Mouse (Mus musculus) Patski (cell line): Measurements from ENCODE around the gene Ncoa1. TPM values are rescaled to one million over a fixed set of nuclear protein-coding genes. Genes with fewer than 3 reads are reported as not detected.
A peak's percentile ranks its signal among the peaks of the same experiment; 100 is the strongest.

Experiments
- ATAC-seq: fragments of 100-300 bp; one replicate; pipeline ENCODE4 v1.8.0; 2021
- CTCF ChIA-PET: fragments of 350-600 bp; sonication (Branson Sonifier 250); formaldehyde crosslinking; loops from one replicate; lab custom pipeline; 2022; ENCODE audit warnings: inconsistent platforms; lab: Charles Lee
- POLR2A ChIA-PET: fragments of 350-600 bp; sonication (Branson Sonifier 250); formaldehyde crosslinking; loops from one replicate; lab custom pipeline; 2022; ENCODE audit warnings: antibody characterized with exemption, inconsistent platforms; lab: Charles Lee
- DNase-seq: peaks from one replicate; pipeline ENCODE4 v3.0.0-alpha.2; 2011; ENCODE audit warnings: low read depth, low spot score
- H3K27me3 ChIP-seq: fragments of 371-371 bp; one replicate; pipeline ENCODE4 v1.5.1; 2021
- CTCF ChIP-seq: fragments of 100-300 bp; IDR thresholded peaks from one replicate; pipeline ENCODE4 v1.5.1; 2021
- in situ Hi-C: fragments of 300-500 bp; cut with MboI; formaldehyde crosslinking; loops from 3 replicates; pipeline ENCODE4 v1.11.1; 2018; ENCODE audit warnings: low pct_unique_long_range_greater_than_20kb, mixed read lengths
- polyA plus RNA-seq: library from polyadenylated mRNA; unstranded; gene quantifications from one replicate; pipeline ENCODE4 v1.2.3, GENCODE M21; 2021

Ncoa1 gene
- polyA plus RNA-seq, 1 experiment from 2014 or later = 21.9 TPM

- no peaks in the 10 kb centered on the region for H3K27me3 ChIP-seq
- in situ Hi-C loops = no loop called here
- ATAC-seq (no peak), DNase-seq (no peak)
- no peak for TF ChIP-seq CTCF
- POLR2A ChIA-PET = no interaction called here
- CTCF ChIA-PET = no interaction called here
These were observed 246.8 kb downstream of the Ncoa1 start for GRCm38 (mm10) chr12:4230156-4230555.

GRCm38 (mm10) chr12:4212908-4213307 is 264.1 kb downstream of the Ncoa1 start:
- H3K27me3 ChIP-seq = no peaks in the 10 kb centered on the region
- no peak for ATAC-seq
- in situ Hi-C loops = no loop called here
- POLR2A ChIA-PET = interaction anchor here (0.6 kb wide), 1 partner anchor 814 kb away, joined by 3 read pairs; no protein-coding TSS in a partner anchor
- no peak for DNase-seq
- no peak for TF ChIP-seq CTCF
- CTCF ChIA-PET = interaction anchor here (0.8 kb wide), 1 partner anchor 106 kb away, joined by 3 read pairs; no protein-coding TSS in a partner anchor

- no peak for DNase-seq
- TF ChIP-seq CTCF = no peak
- no peak for ATAC-seq
- H3K27me3 ChIP-seq = no peaks in the 10 kb centered on the region
- CTCF ChIA-PET = interaction anchor here (1.2 to 1.4 kb wide), 2 partner anchors 13 to 104 kb away, joined by 3 to 4 read pairs; no protein-coding TSS in a partner anchor
- POLR2A ChIA-PET = no interaction called here
- in situ Hi-C loops = no loop called here
These were observed 265.8 kb downstream of the Ncoa1 start for GRCm38 (mm10) chr12:4211174-4211573.

- H3K27me3 ChIP-seq = no peaks in the 10 kb centered on the region
- no peak for ATAC-seq
- TF ChIP-seq CTCF = no peak
- CTCF ChIA-PET = interaction anchor here (0.7 to 4.8 kb wide), 7 partner anchors 9 to 116 kb away, joined by 3 to 31 read pairs (median 5); no protein-coding TSS in a partner anchor
- no peak for DNase-seq
- POLR2A ChIA-PET = no interaction called here
- in situ Hi-C loops = loop anchor here (5.0 kb wide), 1 partner anchor 102 kb away; no protein-coding TSS in a partner anchor
These were observed 267.8 kb downstream of the Ncoa1 start for GRCm38 (mm10) chr12:4209196-4209595.

- no peaks in the 10 kb centered on the region for H3K27me3 ChIP-seq
- no peak for TF ChIP-seq CTCF
- ATAC-seq = peak; percentile 72
- peak; percentile 17 for DNase-seq
- in situ Hi-C loops = loop anchor here (5.0 kb wide), 1 partner anchor 101 kb away; no protein-coding TSS in a partner anchor
- ChIA-PET CTCF (interaction anchor here (0.7 to 4.8 kb wide), 7 partner anchors 9 to 116 kb away, joined by 3 to 31 read pairs (median 5); no protein-coding TSS in a partner anchor), POLR2A (no interaction called here)
These were observed 268.4 kb downstream of the Ncoa1 start for GRCm38 (mm10) chr12:4208405-4209133.

GRCm38 (mm10) chr12:4206106-4206505 is 270.9 kb downstream of the Ncoa1 start:
- no peak for DNase-seq
- no peak for TF ChIP-seq CTCF
- in situ Hi-C loops = loop anchor here (5.0 kb wide), 1 partner anchor 99 kb away; no protein-coding TSS in a partner anchor
- ChIA-PET POLR2A (no interaction called here), CTCF (interaction anchor here (4.8 kb wide), 1 partner anchor 99 kb away, joined by 31 read pairs; no protein-coding TSS in a partner anchor)
- H3K27me3 ChIP-seq = no peaks in the 10 kb centered on the region
- ATAC-seq = no peak

GRCm38 (mm10) chr12:4202206-4202605 is 274.8 kb downstream of the Ncoa1 start:
- ChIA-PET POLR2A (no interaction called here), CTCF (interaction anchor here (1.0 to 1.5 kb wide), 2 partner anchors 95 to 348 kb away, joined by 3 read pairs; no protein-coding TSS in a partner anchor)
- in situ Hi-C loops = no loop called here
- ATAC-seq = no peak
- H3K27me3 ChIP-seq = no peaks in the 10 kb centered on the region
- no peak for TF ChIP-seq CTCF
- DNase-seq = no peak

- in situ Hi-C loops = no loop called here
These were observed 275.4 kb downstream of the Ncoa1 start for GRCm38 (mm10) chr12:4201454-4202200.

GRCm38 (mm10) chr12:4199271-4199670 is 277.7 kb downstream of the Ncoa1 start:
- no peaks in the 10 kb centered on the region for H3K27me3 ChIP-seq
- no peak for ATAC-seq
- in situ Hi-C loops = no loop called here
- no peak for TF ChIP-seq CTCF
- ChIA-PET POLR2A (no interaction called here), CTCF (interaction anchor here (2.2 kb wide), 1 partner anchor 10 kb away, joined by 7 read pairs; no protein-coding TSS in a partner anchor)
- no peak for DNase-seq

More at GRCm38 (mm10) chr12:4201454-4202200, 275.4 kb downstream of the Ncoa1 start:
- CTCF ChIA-PET = interaction anchor here (1.0 to 1.5 kb wide), 2 partner anchors 94 to 349 kb away, joined by 3 read pairs; no protein-coding TSS in a partner anchor
- no peak for TF ChIP-seq CTCF
- no peaks in the 10 kb centered on the region for H3K27me3 ChIP-seq
- no peak for ATAC-seq
- POLR2A ChIA-PET = no interaction called here
- DNase-seq = no peak

- no peak for TF ChIP-seq CTCF
- no peaks in the 10 kb centered on the region for H3K27me3 ChIP-seq
- in situ Hi-C loops = no loop called here
- peak; percentile 77 for ATAC-seq
- ChIA-PET CTCF (interaction anchor here (2.2 kb wide), 1 partner anchor 10 kb away, joined by 7 read pairs; no protein-coding TSS in a partner anchor), POLR2A (no interaction called here)
- peak; percentile 28 for DNase-seq
These were observed 278.3 kb downstream of the Ncoa1 start for GRCm38 (mm10) chr12:4198702-4199101.

Other genes with a start within 250 kb of the Ncoa1 start
- gene Ptrhd1, start 243.2 kb downstream of the Ncoa1 start, polyA plus RNA-seq = 5.9 TPM
- 11.0 TPM for gene Cenpo, start 242.9 kb downstream of the Ncoa1 start, polyA plus RNA-seq
- 45.4 TPM for gene Itsn2, start 115.5 kb upstream of the Ncoa1 start, polyA plus RNA-seq
- gene Gm3625, start 115.7 kb upstream of the Ncoa1 start, polyA plus RNA-seq = not detected